Mouse (Mus musculus): ENCODE data around the gene BC034090. TPM values are rescaled to one million over a fixed set of nuclear protein-coding genes. Genes with fewer than 3 reads are reported as not detected.

The BC034090 gene
- polyA plus RNA-seq, 1 experiment, result not detected

GRCm38 (mm10) chr1:155229464-155230411 lies 14.5 kb downstream of the BC034090 start:
- Histone ChIP-seq H3K4me1 (ENCODE audit: control insufficient read depth, insufficient read depth, low read length) (peaks cover 39% of the 10 kb centered on the region), H3K27ac (ENCODE audit: insufficient read depth, low read depth, low read length) (peak overlapping the region; percentile 66), H3K4me3 (ENCODE audit: insufficient read depth, low read depth, low read length) (no peak overlapping the region)
- TF ChIP-seq CTCF (IDR thresholded peaks at IDR 0.05; ENCODE audit: insufficient read depth, low read depth, low read length), result no peak
- no peak for TF ChIP-seq POLR2A (IDR thresholded peaks at IDR 0.05; ENCODE audit: insufficient read depth, low read depth, low read length)
- 30% methylated on average over 14 of the region's 14 CpGs for WGBS

GRCm38 (mm10) chr1:155223849-155224554 lies 20.2 kb downstream of the BC034090 start:
- H3K4me3 ChIP-seq (ENCODE audit: insufficient read depth, low read depth, low read length), result no peak overlapping the region
- peaks cover 31% of the 10 kb centered on the region for H3K4me1 ChIP-seq (ENCODE audit: control insufficient read depth, insufficient read depth, low read length)
- 29% methylated on average over 16 of the region's 16 CpGs for WGBS
- no peak overlapping the region for H3K27ac ChIP-seq (ENCODE audit: insufficient read depth, low read depth, low read length)
- TF ChIP-seq POLR2A (IDR thresholded peaks at IDR 0.05; ENCODE audit: insufficient read depth, low read depth, low read length) (no peak), CTCF (IDR thresholded peaks at IDR 0.05; ENCODE audit: insufficient read depth, low read depth, low read length) (peak; percentile 78)

DNA sequence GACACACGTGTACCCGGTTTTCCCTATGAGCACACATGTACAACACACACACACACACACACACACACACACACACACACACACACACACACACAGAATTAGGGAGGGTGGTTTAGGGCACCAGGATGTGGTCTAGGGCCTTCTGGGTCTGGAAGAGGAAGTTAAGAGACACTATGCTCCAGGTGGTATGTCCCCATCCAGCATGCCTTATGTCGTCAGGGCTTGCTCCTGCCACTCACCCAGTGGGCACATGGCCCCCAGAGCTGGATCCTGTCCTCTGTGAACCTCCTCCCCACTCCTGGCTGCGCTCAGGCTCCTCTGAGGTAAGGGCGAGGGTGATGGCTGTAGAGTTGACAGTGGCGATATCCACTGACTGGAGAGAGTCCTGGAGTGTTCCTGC lies 21.2 kb downstream of the BC034090 start:
- Histone ChIP-seq H3K4me1 (ENCODE audit: control insufficient read depth, insufficient read depth, low read length) (peaks cover 29% of the 10 kb centered on the region), H3K4me3 (ENCODE audit: insufficient read depth, low read depth, low read length) (no peak overlapping the region), H3K27ac (ENCODE audit: insufficient read depth, low read depth, low read length) (no peak overlapping the region)
- TF ChIP-seq CTCF (IDR thresholded peaks at IDR 0.05; ENCODE audit: insufficient read depth, low read depth, low read length) (no peak), POLR2A (IDR thresholded peaks at IDR 0.05; ENCODE audit: insufficient read depth, low read depth, low read length) (no peak)
- WGBS, result 91% methylated on average over 6 of the region's 6 CpGs

DNA sequence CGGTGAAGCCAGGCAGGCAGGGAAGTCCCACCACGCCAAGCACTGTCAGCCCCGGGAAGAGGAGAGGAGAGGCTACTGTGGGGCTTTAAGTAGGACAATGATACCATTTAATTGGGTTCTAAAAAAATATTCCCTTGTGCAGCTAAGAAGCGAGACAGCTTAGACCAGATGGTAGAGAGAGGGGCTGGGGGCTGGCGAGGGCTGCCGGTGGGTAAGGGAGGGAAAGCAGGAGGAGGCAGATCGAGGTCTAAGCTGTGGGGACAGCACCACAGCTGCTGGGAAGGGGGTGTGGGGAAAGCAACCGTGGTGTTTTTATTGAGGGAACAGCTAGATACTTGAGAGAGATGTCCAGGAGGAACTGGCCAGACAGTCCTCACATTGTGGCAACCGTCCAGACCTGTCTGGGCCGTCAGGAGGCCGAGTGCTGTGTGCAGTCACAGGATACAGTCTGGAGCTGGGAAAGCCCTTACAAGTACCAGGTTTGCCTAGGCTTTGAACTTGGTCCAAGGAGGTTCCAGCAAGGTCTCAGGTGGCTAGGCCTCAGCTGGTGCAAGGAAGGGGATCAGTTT lies 22.1 kb downstream of the BC034090 start:
- Histone ChIP-seq H3K4me1 (ENCODE audit: control insufficient read depth, insufficient read depth, low read length) (peaks cover 28% of the 10 kb centered on the region), H3K27ac (ENCODE audit: insufficient read depth, low read depth, low read length) (no peak overlapping the region), H3K4me3 (ENCODE audit: insufficient read depth, low read depth, low read length) (no peak overlapping the region)
- TF ChIP-seq CTCF (IDR thresholded peaks at IDR 0.05; ENCODE audit: insufficient read depth, low read depth, low read length), result no peak
- no peak for TF ChIP-seq POLR2A (IDR thresholded peaks at IDR 0.05; ENCODE audit: insufficient read depth, low read depth, low read length)
- 47% methylated on average over 11 of the region's 11 CpGs for WGBS

- H3K27ac ChIP-seq (ENCODE audit: insufficient read depth, low read depth, low read length), result no peak overlapping the region
- peaks cover 49% of the 10 kb centered on the region for H3K4me1 ChIP-seq (ENCODE audit: control insufficient read depth, insufficient read depth, low read length)
- 72% methylated on average over 5 of the region's 5 CpGs for WGBS
- TF ChIP-seq CTCF (IDR thresholded peaks at IDR 0.05; ENCODE audit: insufficient read depth, low read depth, low read length), result no peak
- TF ChIP-seq POLR2A (IDR thresholded peaks at IDR 0.05; ENCODE audit: insufficient read depth, low read depth, low read length), result no peak
- H3K4me3 ChIP-seq (ENCODE audit: insufficient read depth, low read depth, low read length), result no peak overlapping the region
Measured at GRCm38 (mm10) chr1:155218924-155219323, 25.3 kb downstream of the BC034090 start.

- no peak overlapping the region for H3K27ac ChIP-seq (ENCODE audit: insufficient read depth, low read depth, low read length)
- TF ChIP-seq POLR2A (IDR thresholded peaks at IDR 0.05; ENCODE audit: insufficient read depth, low read depth, low read length) (no peak), CTCF (IDR thresholded peaks at IDR 0.05; ENCODE audit: insufficient read depth, low read depth, low read length) (peak; percentile 72)
- H3K4me1 ChIP-seq (ENCODE audit: control insufficient read depth, insufficient read depth, low read length), result peaks cover 50% of the 10 kb centered on the region
- H3K4me3 ChIP-seq (ENCODE audit: insufficient read depth, low read depth, low read length), result no peak overlapping the region
- WGBS, result 53% methylated on average over 9 of the region's 9 CpGs
Measured at GRCm38 (mm10) chr1:155217865-155218541, 26.2 kb downstream of the BC034090 start.

- peaks cover 53% of the 10 kb centered on the region for H3K4me1 ChIP-seq (ENCODE audit: control insufficient read depth, insufficient read depth, low read length)
- TF ChIP-seq POLR2A (IDR thresholded peaks at IDR 0.05; ENCODE audit: insufficient read depth, low read depth, low read length) (no peak), CTCF (IDR thresholded peaks at IDR 0.05; ENCODE audit: insufficient read depth, low read depth, low read length) (no peak)
- no peak overlapping the region for H3K4me3 ChIP-seq (ENCODE audit: insufficient read depth, low read depth, low read length)
- 72% methylated on average over 6 of the region's 6 CpGs for WGBS
- H3K27ac ChIP-seq (ENCODE audit: insufficient read depth, low read depth, low read length), result no peak overlapping the region
Measured at GRCm38 (mm10) chr1:155216844-155217243, 27.4 kb downstream of the BC034090 start.

DNA sequence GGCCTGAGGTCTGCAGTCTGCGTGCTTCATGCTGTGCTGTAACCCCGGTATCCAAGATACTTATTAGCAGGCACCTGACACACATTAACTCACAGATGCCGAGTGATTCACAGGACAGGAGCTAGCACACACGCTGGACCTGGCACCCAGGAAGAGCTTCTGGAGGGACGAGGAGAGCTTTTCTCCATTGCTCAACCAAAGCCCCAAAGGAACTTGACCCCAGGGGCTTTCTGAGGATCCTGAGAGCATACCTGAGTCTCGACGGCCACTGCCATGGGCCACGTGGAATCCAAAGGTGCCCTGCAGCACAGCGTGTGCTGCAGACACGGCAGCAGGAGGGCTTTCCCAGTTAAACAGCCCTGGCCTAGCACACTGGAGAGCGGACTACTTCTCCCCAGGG lies 27.9 kb downstream of the BC034090 start:
- Histone ChIP-seq H3K4me1 (ENCODE audit: control insufficient read depth, insufficient read depth, low read length) (peaks cover 52% of the 10 kb centered on the region), H3K27ac (ENCODE audit: insufficient read depth, low read depth, low read length) (no peak overlapping the region), H3K4me3 (ENCODE audit: insufficient read depth, low read depth, low read length) (no peak overlapping the region)
- TF ChIP-seq POLR2A (IDR thresholded peaks at IDR 0.05; ENCODE audit: insufficient read depth, low read depth, low read length), result no peak
- no peak for TF ChIP-seq CTCF (IDR thresholded peaks at IDR 0.05; ENCODE audit: insufficient read depth, low read depth, low read length)
- WGBS, result 82% methylated on average over 11 of the region's 11 CpGs

Data from olfactory bulb, adult 2 months (tissue).